Mouse (Mus musculus): ENCODE data around the gene Epn3.

The Epn3 gene

GRCm38 (mm10) chr11:94491749-94492099 lies 8.1 kb downstream of the Epn3 start:
- no peak for DNase-seq

DNA sequence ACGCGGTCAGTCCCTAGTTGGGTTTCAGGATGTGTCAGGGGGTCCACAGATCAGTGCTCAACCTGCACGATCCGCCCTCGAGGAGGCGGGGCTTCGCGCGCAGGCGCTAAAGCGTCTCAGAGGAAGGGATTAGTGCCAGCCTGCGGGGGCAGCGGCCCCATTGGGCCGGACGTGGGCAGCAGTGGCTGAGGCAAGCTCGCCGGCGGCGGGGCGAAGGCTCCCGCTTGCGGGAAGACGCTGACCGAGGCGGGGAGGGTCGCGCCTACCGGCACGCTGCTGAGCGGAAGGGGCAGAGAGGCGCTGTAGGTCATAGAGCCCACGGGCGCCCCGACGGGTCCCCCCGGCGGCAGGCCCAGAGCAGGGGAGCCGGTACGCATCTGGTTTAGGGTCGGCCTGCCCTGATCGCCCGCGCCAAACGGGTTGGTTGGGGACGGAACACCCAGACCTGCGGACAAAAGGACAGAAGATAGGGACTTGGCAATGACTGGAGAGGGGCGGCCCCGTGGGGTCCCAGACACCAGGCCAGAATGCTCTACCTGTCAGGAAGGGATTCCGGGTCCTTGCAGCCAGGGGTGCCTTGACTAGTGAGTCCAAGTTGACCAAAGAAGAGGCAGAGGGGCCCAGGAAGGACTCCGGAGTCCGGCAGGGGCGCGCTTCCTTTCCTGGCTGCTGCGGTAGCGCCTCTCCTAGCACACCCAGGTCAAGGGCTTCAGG lies 8.6 kb downstream of the Epn3 start:
- peak; percentile 66 for DNase-seq

DNA sequence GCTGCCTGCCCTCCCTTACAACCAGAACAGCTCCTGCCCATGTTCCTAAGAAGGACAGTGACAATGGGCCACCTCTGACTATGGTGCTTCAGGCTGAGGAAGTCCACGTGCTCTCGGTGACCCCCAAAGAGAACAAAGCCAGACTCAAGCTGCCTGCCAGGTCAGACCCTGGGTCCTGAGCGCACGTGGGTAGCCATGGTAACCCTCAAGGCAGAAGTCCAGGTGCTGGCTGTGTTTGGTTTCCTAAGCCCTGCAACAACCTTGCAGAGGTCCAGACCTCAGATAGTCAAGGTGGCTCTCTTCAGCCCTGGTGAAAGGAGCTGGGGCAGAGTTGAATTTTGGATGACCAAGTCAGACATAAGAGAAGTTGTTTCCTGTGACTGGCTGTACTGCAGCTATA lies 10.0 kb downstream of the Epn3 start:
- no peak for DNase-seq

- DNase-seq, result no peak
Observed at GRCm38 (mm10) chr11:94488767-94489533, 10.8 kb downstream of the Epn3 start.

DNA sequence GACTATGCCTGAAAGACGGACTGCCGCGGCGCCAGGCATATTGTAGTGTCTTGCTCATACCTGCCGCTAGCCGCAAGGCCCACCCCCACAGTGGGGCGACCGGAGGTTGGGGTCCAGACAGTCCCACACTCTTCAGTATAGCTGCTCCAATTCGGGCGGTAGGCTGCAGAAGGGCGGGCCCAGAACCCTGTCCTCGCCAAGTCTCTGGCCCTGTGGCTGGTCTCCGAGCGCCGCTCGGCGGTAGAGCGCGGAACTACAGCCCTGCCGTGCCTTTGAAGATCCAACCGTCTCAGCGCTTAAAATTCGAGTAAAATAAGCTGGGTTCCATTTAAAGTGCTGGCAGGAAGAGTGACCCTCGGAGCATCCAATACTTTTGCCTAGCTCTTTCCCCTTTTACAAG lies 13.8 kb downstream of the Epn3 start, which contains the start of gene Spata20:
Gene Spata20, minus strand, starts transcription at position 179 of the 400 bp plus-strand sequence.
- DNase-seq, result peak; percentile 87

GRCm38 (mm10) chr11:94485223-94485622 lies 14.6 kb downstream of the Epn3 start:
- DNase-seq, result no peak

DNA sequence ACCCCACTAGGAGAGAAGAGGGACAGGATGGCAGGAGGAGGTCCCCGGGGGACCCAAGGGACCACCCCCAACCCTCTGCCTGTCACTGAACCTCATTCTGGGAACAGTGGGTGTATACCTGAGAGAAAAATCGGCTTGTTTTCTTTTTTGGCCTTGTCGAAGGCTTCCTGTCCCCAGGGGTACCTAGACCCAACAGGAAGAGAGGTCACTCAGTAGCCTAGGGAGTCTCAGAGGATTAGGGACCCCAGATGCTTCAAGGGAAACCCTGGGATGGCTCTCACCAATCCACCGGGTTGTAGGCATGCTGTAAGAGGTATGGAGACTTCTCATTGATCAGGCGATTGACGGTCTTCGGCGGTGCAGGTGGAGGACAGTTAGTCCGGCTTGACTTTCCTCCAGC lies 15.1 kb downstream of the Epn3 start:
- no peak for DNase-seq

DNA sequence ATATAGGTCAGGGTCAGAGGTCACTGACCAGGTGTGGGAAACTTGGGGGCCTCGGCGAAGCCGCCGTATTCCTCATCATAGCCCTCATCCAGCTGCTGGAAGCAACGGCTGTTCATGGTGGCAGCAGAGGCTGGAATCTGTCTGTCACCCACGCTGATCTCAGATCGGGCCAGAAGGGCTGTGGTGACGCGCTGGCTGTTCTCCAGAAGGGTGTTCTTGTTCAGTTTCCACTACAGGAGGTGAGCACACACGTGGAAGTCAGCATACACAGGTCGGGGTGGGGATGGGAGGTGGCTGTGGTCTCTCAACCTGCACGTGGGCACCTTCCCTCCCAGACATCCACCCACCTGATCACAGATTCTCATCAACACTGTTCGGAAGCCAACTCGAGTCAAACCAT lies 15.9 kb downstream of the Epn3 start:
- no peak for DNase-seq

DNA sequence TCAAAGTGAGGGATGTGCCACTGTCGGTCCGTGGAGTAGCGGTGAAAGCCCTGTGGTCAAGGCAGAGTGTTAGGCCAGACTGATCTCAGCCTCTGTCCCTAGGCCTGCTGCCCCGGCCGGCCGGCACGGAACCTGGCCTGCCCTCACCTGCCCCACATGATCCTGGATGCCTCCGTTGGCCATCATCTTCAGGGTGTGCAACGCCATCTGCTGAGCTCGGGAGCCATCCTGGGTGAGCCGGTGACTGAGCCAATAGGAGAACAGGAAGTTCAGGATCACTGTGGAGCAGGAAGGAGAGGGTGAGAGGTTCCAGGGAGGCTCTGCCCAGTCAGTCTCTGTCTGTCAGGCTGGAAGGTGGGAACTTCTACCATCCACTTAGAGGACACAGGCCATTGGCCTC lies 16.3 kb downstream of the Epn3 start:
- DNase-seq, result no peak

GRCm38 (mm10) chr11:94482738-94483137 lies 17.0 kb downstream of the Epn3 start:
- DNase-seq, result no peak

DNA sequence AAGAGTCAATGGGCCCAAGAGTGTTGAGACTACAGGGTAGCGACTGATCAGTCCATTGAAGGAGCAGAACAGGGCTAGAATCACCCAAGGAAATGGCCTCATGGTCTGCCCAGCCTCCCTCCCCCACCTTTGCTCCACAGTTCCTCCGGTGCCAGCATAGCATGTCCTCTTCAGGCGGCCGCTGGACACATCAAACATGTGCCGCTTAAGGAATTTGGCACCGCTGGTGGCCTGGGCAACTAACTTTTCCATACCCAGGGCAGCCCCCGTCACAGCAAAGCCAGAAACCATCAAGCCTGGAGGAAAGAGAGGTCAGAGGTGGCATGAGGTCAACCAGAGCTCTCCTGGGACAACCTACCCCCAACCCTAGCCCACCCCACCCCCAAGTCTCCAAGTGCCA lies 17.8 kb downstream of the Epn3 start:
- no peak for DNase-seq

GRCm38 (mm10) chr11:94480382-94480781 lies 19.4 kb downstream of the Epn3 start:
- DNase-seq, result no peak

- DNase-seq, result no peak
Observed at GRCm38 (mm10) chr11:94477651-94478050, 22.1 kb downstream of the Epn3 start.

DNA sequence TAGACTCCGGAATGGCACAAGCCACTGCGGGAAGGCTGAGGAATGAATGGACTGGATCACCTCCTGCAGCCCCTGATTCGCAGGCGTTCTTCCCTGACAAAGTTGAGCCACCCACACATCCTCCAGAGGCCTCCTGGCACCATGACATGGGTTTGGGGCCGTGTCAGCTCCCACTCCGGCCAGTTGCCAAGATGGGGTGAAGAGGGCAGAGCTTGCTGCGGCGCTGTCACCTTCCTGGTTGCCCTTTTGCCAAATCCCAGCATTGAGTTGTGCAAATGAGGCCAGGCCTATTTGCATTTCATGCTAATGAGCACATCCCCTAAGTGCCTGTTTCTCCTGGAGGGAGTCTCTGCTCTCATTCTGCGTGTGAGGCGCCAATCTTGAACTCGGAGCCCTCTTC lies 24.1 kb downstream of the Epn3 start:
- no peak for DNase-seq

- DNase-seq, result no peak
Observed at GRCm38 (mm10) chr11:94474544-94474910, 25.2 kb downstream of the Epn3 start.

GRCm38 (mm10) chr11:94473707-94474543 lies 25.8 kb downstream of the Epn3 start, which contains the start of gene Cacna1g:
Gene Cacna1g, minus strand, starts transcription at chr11:94474198.
- peak; percentile 91 for DNase-seq

DNA sequence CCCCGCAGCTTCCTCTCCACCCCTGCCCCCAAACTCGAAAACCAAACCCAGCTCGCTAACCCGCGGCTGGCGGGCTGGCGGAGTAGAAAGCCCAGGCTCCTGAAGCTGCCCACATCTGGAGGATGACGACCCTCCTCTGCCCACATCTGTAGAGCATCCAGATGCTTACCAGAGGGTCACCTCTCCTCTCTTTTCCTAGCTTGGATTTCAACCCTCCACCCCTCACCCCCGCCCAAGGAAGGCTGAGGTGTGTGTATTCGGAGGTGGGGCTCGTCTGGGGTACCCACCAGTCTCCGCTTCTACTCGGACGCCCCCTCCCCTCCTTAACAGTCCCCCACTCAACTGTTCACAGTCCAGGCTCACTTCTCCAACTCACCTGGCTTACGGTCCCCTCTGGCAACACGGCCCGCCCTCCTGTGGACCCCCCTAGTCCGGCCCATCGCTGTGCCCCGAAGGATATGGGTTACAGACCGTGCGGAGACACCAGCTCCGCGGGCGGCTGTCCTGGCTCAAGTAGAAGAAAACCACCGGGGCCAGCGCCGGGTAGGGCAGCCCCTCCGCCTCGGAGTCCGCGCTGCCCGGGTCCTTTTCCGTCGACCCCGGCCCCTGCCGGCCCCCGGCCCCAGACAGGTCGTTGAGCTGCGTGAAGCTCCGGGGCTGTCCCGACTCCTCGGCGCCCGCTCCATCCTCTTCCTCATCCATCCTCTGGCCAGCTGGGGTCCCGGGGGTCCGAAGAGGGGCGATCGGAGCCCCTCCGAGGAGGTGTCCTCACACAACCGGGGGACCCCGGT lies 26.7 kb downstream of the Epn3 start:
- DNase-seq, result peak; percentile 37

- no peak for DNase-seq
Observed at GRCm38 (mm10) chr11:94472585-94472915, 27.2 kb downstream of the Epn3 start.

DNA sequence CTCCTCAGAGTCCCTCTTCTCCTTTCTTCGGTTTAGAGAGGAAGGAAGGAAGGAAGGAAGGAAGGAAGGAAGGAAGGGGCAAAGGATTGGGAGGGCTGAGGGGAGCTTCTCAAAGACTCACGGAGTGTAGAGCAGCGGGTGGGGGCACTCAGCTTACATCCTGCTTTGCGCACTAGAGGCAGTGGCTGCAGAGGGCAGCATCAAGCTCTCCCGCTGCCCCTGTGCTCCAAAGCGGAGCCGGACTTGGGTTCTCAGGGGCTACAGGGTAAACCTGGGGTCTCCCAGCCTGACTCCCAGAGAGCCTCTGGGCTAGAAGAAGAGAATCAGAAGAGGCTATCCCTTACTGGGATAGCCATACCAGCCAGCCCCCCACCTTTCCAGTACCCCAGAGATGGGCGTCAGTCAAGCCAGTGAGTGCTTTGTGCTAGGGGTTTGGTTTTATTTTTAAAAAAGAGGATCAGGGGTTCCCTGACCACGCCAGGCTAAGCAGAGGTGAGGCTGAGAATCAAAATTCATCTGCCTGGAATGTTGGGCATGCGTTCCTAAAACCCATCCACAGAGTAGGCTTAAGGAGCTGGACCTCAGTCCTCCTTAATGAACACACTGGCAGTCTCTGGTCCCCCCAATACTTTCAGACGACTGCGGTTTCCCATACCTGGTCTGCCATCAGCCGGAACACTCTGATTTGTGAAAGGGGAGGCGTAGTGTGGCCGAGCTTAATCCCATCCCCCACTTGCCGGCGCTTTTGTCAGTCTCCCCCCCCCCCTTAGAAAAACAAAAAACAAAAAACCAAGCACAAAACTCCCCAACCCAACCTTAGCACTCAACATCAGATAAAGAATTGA lies 27.8 kb downstream of the Epn3 start:
- DNase-seq, result peak; percentile 29

GRCm38 (mm10) chr11:94470391-94470790 lies 29.4 kb downstream of the Epn3 start:
- no peak for DNase-seq

DNA sequence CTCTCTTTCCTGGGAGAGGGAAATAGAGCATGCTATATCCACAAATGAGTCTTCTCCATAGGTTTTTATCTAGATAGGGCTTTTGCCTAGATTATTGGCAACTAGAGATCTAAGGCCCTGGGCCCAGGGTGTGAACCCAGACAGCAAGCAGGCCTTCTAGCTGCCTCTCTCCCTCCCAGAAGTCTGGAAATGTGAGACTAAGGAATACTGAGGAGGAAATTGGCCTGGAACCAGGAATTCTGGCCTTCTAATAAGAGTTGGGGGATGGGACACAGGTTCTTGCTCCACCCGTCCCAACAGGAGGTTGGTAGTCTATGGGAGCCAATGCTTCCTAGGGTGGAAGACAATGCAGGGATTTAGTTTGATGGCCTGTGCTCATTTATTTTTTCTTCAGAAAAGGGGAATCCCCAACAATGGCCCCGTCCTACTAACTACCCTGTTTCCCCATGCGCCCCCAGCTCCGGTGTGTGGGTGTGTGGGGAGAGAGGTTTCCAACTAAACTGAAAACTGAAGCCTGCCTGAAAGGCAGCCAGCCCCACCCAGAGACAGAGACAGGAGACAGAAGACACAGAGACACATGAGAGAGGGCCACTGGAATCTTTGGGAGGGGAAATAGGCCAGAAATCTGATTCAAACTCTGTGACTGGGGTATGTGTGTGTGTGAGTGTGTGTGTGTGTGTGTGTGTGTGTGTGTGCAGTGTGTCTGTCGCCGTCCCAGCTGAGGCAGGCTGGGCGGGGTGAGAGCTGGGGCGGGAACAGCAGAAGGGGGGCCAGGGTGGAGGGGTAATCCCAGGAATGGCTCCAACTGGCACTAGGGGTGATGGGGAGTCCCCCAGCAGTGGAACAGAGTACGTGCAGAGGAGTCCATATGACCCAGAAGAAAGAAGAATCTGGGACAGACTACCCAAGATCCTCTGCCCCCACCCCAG lies 30.4 kb downstream of the Epn3 start:
- no peak for DNase-seq
